Mouse (Mus musculus) liver, embryonic 14.5 days (tissue): ENCODE measurements at regions not wholly inside any gene's neighbourhood (a gene's known extent, or its start where the extent isn't known, plus 50 kb on each side); places are given as distances from the start of the nearest gene placed in this dataset.

Source experiments
- ATAC-seq: fragments of 200-750 bp; cut with Nextera tagmentation; 2 replicates; pipeline ENCODE4 v1.8.0; 2017; ENCODE audit warnings: moderate number of reproducible peaks, mild to moderate bottlenecking, moderate library complexity; ENCODE audit not compliant: insufficient read depth
- DNase-seq, 3 experiments: peaks; one replicate each; pipeline ENCODE4 v3.0.0-alpha.2; 2012 to 2013; ENCODE audit warnings: low read depth in 3 of 3, low spot score in 3 of 3
- H3K27ac ChIP-seq: fragments of 300-500 bp; sonication (generic); 2 replicates; pipeline ENCODE4 v1.5.1; 2014; ENCODE audit warnings: moderate library complexity, mild to moderate bottlenecking, control low read depth, inconsistent platforms
- H3K27me3 ChIP-seq: fragments of 300-500 bp; sonication (generic); 2 replicates; pipeline ENCODE4 v1.6.1; 2014; ENCODE audit warnings: mild to moderate bottlenecking, low read length, moderate library complexity; ENCODE audit not compliant: control insufficient read depth, insufficient read depth
- H3K36me3 ChIP-seq: fragments of 300-500 bp; sonication (generic); replicated peaks from 2 replicates; pipeline ENCODE4 v1.6.1; 2014; ENCODE audit warnings: low read depth; ENCODE audit not compliant: control insufficient read depth, insufficient read depth
- H3K4me1 ChIP-seq, 2 experiments: fragments of 200-500 bp in 1 of 2; fragments of 300-500 bp in 1 of 2; sonication (generic) in 1 of 2; replicated peaks; 2 replicates each; pipeline ENCODE4 v1.6.1; 2012 to 2014; ENCODE audit warnings: antibody characterized with exemption in 1 of 2, inconsistent platforms in 1 of 2, low read length in 1 of 2; ENCODE audit not compliant: control insufficient read depth in 2 of 2, insufficient read depth in 2 of 2
- H3K4me2 ChIP-seq: fragments of 300-500 bp; sonication (generic); 2 replicates; pipeline ENCODE4 v1.6.1; 2014; ENCODE audit warnings: low read depth, mild to moderate bottlenecking, control low read depth, moderate library complexity
- H3K4me3 ChIP-seq, 2 experiments: fragments of 200-500 bp in 1 of 2; fragments of 300-500 bp in 1 of 2; sonication (generic) in 1 of 2; 2 replicates each; pipeline ENCODE4 v1.5.1; 2012 to 2014; ENCODE audit warnings: low read depth in 2 of 2, low read length in 2 of 2, mild to moderate bottlenecking in 2 of 2, control low read depth in 1 of 2, inconsistent platforms in 1 of 2, moderate library complexity in 1 of 2; ENCODE audit not compliant: insufficient read depth in 1 of 2
- H3K9ac ChIP-seq: fragments of 300-500 bp; sonication (generic); replicated peaks from 2 replicates; pipeline ENCODE4 v1.6.1; 2014; ENCODE audit warnings: mild to moderate bottlenecking, control low read depth, moderate library complexity
- H3K9me3 ChIP-seq: fragments of 300-500 bp; sonication (generic); 2 replicates; pipeline ENCODE4 v1.6.1; 2016; ENCODE audit warnings: low read length, mixed read lengths; ENCODE audit not compliant: control insufficient read depth
- CTCF ChIP-seq: IDR thresholded peaks from 2 replicates; pipeline ENCODE4 v1.5.1; 2016; ENCODE audit warnings: antibody characterized with exemption, low read depth, control low read depth
- EP300 ChIP-seq: IDR thresholded peaks from 2 replicates; pipeline ENCODE4 v1.6.1; 2016; ENCODE audit warnings: antibody characterized with exemption, low read depth
- WGBS: fragments of 180-500 bp; shearing (Covaris S2); extraction: QIAGEN DNeasy Blood & Tissue Kit; methylation state at CpG from one replicate; pipeline ENCODE4 v1.1.7; 2014; ENCODE audit not compliant: insufficient replicate concordance; 5-methylcytosine and 5-hydroxymethylcytosine counted together

DNA sequence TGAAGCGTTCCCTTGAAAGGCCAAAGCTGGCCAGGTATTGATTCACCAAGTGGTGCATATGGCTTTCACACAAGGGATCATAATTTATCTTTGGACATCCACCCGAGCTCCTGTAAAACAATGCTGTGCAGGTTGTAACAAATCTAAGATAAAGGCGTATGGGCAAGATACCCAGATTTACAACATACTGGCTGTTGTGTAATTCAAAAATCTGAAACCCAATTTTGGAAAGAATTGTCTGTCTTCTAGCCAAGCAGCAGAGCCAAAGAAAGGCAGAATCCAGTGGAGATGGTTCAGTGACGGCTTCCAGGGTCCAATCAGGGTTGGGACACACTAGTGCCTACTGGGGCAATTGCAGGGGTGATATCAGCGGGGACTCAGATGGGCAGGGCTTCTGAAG, 70.3 kb downstream of the Klf4 start:
- Histone ChIP-seq H3K9ac (no peak overlapping the region), H3K27ac (no peak overlapping the region), H3K27me3 (no peaks in the 10 kb centered on the region), H3K9me3 (no peaks in the 10 kb centered on the region), H3K4me3 (no peak overlapping the region), H3K4me1 (no peaks in the 10 kb centered on the region), H3K4me2 (no peak overlapping the region), H3K36me3 (no peaks in the 10 kb centered on the region)
- TF ChIP-seq CTCF = no peak
- no peak for TF ChIP-seq EP300
- no peak for DNase-seq
- no peak for ATAC-seq
- 57% methylated on average over 5 of the region's 5 CpGs for WGBS

DNA sequence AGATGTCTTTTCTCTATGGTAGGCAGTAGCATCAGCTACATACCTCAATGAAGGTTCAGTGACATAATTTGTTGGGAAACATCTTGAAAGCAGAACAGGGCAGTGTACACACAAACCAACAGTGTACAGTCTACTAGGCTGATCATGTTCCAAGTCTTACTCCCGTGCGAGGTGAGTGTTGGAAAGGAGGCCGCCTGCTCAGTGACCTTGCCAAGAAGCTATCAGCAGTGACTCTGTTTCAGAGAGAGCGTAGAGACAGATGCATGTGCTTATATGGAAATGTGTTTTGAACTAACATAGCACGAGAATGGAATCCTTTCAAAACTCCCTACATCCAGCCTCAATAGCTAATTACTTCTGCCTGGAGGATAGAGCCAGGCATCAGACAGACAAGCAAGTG, 78.4 kb downstream of the Klf4 start:
- H3K36me3 ChIP-seq = no peaks in the 10 kb centered on the region
- H3K4me3 ChIP-seq = no peak overlapping the region
- H3K27me3 ChIP-seq = no peaks in the 10 kb centered on the region
- no peak for DNase-seq
- ATAC-seq = no peak
- no peak overlapping the region for H3K4me2 ChIP-seq
- no peaks in the 10 kb centered on the region for H3K4me1 ChIP-seq
- 59% methylated on average over 5 of the region's 5 CpGs for WGBS
- no peaks in the 10 kb centered on the region for H3K9me3 ChIP-seq
- H3K9ac ChIP-seq = no peak overlapping the region
- TF ChIP-seq EP300 = no peak
- no peak for TF ChIP-seq CTCF
- H3K27ac ChIP-seq = no peak overlapping the region

DNA sequence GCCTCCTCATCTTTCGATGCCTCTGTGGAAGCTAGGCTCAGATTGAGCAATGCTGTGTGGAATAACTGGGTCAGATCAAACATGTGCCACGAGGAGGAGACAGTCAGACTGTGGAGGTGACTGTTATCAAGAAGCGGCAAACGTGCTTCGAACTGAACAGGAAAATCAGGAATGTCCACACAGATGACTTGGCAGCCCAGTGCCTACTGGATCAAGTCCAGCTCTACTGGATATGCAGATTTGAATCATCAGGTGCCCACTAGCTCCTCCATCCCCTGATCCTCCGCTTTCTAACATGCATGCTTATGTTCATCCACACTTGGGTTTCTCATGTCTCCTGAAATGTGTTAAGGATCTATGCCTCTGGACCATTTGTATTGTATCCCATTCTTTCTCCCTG, 79.7 kb downstream of the Klf4 start:
- Histone ChIP-seq H3K4me2 (no peak overlapping the region), H3K27me3 (no peaks in the 10 kb centered on the region), H3K9ac (no peak overlapping the region), H3K4me1 (no peaks in the 10 kb centered on the region), H3K27ac (no peak overlapping the region), H3K4me3 (no peak overlapping the region), H3K9me3 (no peaks in the 10 kb centered on the region), H3K36me3 (no peaks in the 10 kb centered on the region)
- no peak for DNase-seq
- no peak for ATAC-seq
- TF ChIP-seq EP300 (no peak), CTCF (no peak)
- WGBS = 56% methylated on average over 6 of the region's 6 CpGs

DNA sequence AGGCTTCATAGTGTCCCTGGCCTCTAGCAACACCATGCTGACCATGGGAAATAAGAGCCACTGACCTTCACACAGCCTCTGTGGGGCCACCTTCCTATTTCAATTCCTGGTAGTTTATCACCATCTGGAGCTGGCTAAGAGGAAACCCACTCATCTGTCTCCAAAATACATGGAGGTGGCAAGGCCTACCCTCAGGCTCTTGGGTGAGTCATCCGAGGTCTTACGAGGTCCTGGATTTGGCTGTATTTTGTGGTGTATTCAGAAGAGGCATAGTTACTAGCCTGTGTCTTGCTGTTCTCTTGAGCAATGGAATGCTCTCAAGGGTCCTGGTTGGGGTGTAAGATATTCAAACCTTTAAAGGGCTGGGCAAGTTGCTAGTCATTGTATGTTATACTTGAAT, 80.6 kb downstream of the Klf4 start:
- H3K4me2 ChIP-seq = no peak overlapping the region
- H3K36me3 ChIP-seq = no peaks in the 10 kb centered on the region
- no peaks in the 10 kb centered on the region for H3K9me3 ChIP-seq
- DNase-seq = no peak
- WGBS = 58% methylated on average over 2 of the region's 2 CpGs
- H3K27ac ChIP-seq = no peak overlapping the region
- H3K9ac ChIP-seq = no peak overlapping the region
- H3K4me3 ChIP-seq = no peak overlapping the region
- no peaks in the 10 kb centered on the region for H3K4me1 ChIP-seq
- ATAC-seq = no peak
- no peak for TF ChIP-seq EP300
- TF ChIP-seq CTCF = no peak
- H3K27me3 ChIP-seq = no peaks in the 10 kb centered on the region

DNA sequence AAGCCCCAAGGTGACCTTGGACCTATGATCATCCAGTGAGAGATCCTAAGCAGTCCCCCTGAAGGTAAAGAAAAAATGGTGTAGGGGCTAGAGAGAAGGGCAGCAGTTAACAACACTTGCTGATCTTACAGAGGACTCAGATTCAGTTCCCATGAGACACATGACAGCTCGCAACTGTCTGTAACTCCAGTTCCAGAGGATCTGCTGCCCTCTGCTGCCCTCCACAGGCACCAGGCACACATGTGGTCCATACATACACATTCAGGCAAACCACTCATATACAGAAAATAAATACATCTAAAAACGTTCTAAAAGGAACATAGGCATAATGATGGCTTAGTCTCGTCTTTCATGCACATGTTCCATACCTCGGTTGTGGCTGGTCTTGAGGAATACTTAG, 81.2 kb downstream of the Klf4 start:
- H3K27ac ChIP-seq = no peak overlapping the region
- H3K9me3 ChIP-seq = no peaks in the 10 kb centered on the region
- no peaks in the 10 kb centered on the region for H3K4me1 ChIP-seq
- H3K4me2 ChIP-seq = no peak overlapping the region
- H3K27me3 ChIP-seq = no peaks in the 10 kb centered on the region
- no peak for ATAC-seq
- no peak for DNase-seq
- no peaks in the 10 kb centered on the region for H3K36me3 ChIP-seq
- TF ChIP-seq CTCF = peak; percentile 60
- TF ChIP-seq EP300 = no peak
- no peak overlapping the region for H3K4me3 ChIP-seq
- no peak overlapping the region for H3K9ac ChIP-seq
- 55% methylated on average over 4 of the region's 4 CpGs for WGBS

DNA sequence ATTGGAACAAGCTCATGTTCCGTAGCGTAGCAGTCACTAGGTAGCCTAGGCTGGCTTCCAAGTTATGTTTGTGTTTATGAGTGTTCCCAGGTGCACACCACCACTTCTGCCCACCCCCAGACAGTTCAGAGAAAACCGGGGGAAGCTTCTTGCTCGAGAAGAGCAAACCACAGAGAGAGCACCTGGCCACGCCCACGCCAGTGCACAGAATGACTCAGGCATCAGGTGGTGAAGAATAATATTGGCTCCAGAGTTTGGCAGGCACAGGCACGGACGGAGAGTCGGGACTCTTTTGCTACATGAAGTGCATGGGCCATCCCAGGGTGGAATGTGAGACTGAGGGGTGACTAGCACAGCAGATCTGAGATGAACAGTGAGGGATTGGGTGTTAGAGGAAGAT, 88.8 kb downstream of the Klf4 start:
- 57% methylated on average over 9 of the region's 9 CpGs for WGBS
- Histone ChIP-seq H3K4me3 (no peak overlapping the region), H3K9me3 (no peaks in the 10 kb centered on the region), H3K4me2 (no peak overlapping the region), H3K9ac (no peak overlapping the region), H3K4me1 (no peaks in the 10 kb centered on the region), H3K36me3 (no peaks in the 10 kb centered on the region), H3K27ac (no peak overlapping the region), H3K27me3 (no peaks in the 10 kb centered on the region)
- TF ChIP-seq EP300 (no peak), CTCF (no peak)
- DNase-seq (no peak), ATAC-seq (no peak)
